Mouse (Mus musculus) splenic B cell, adult 2 months (primary cell): ENCODE data around the gene Rnf150.

ENCODE experiments used
- DNase-seq: peaks from one replicate; pipeline ENCODE4 v3.0.0-alpha.2; 2011; ENCODE audit warnings: low read depth, low spot score
- H3K27me3 ChIP-seq: 2 replicates; pipeline ENCODE4 v1.6.1; 2012; ENCODE audit warnings: mild to moderate bottlenecking, low read length, moderate library complexity, mixed read lengths; ENCODE audit not compliant: control insufficient read depth, poor library complexity, insufficient read depth, severe bottlenecking
- H3K36me3 ChIP-seq: 2 replicates; pipeline ENCODE4 v1.6.1; 2012; ENCODE audit warnings: mild to moderate bottlenecking, low read length, moderate library complexity, mixed read lengths; ENCODE audit not compliant: control insufficient read depth, poor library complexity, insufficient read depth, severe bottlenecking

Rnf150 gene

DNA sequence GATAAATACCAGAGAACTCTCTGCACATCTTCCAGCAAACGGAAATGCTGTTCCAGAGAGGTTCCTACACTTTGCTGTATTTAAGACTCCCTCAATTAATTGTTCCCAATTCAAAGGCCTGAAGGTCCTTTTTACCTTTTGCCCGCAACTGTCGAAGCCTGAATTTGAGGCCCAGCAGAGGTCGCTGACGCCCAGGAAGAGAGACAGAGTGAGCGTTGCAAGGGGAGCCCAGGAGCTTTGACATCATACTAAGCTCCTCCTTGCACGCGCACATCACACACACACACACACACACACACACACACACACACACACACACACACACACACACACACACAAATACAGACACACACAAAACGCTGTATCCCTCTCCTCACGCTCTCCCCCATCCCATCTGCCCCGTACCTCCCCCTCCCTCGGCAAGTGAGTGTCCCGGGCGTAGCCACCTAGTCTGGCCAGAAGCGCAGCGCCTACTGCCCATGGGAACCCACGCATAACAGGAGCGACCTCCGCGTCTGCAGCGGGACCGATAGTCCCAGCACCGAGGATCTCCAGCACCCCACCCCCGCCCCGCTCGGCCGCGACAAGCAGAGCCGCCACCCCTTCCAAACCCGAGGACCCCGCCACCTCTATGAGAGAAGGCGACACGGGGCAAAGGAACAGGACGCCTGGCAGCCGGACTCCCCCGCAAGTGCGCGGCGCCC lies at the start of gene Rnf150:
TSS of gene Rnf150 (plus strand) at position 316 of the 704 bp plus-strand sequence.
- peak; percentile 81 for DNase-seq
- no peaks in the 10 kb centered on the region for H3K36me3 ChIP-seq
- H3K27me3 ChIP-seq, result no peaks in the 10 kb centered on the region

DNA sequence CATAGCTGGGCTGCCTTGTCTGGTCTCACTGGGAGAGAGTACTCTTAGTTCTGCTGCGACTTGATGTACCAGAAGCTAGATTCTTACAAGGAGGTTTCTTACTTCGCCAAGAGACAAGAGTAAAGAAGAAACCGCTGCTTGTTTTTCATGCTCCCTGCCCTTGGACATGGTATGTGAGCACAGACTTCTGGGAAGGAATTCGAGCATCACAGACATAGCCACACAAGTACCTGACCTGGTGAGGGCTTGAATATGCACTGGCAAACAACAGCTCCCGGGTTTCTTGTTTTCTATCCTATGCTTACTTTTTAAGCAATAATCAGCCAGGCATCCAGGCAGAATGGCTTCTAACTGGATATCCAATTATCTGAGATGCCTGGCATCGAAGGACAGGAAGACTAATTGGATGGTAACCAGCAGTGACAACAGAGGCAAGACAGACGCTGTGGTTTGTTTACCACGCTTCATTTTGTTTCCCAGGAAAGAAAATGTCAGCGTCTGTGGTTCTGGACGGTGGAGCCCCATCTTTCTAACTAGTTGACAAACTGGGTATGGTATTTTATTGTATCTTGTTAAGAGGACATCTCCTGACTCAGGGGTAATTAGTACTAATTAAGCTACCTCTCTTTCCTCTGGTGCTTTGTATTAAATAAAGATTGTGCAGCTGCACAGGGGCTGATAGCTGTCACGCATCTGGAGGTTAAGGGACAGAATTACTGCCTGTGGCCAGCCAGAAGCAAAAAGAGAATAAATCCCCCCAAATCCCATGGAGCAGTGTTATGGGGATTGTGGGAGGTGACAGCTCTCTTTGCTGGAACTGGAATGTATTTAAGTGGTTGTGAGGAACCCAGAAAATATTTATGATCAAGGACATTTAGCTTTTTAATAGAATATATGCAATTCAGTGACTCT lies 36.8 kb upstream of the Rnf150 start:
- no peak for DNase-seq
- H3K27me3 ChIP-seq, result no peaks in the 10 kb centered on the region

DNA sequence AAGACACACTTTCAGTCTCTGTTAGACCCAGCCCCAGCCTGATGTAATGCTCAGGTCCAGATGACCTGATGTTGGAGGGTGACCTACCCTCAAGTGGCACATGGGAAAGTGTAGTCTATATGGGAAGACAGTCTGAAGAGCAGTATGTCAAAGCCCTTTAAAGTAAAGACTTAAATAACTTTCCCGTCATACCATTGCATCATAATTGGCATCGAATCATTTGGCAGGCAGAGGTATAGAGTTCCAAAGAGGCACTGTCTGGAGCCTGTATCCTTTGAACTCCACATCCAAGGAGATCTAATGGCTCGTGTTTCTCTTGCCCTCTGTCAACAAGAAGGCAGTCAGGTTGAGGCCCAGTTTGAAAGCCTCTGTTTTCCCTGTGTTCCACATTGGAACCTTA lies 22.7 kb upstream of the Rnf150 start:
- Histone ChIP-seq H3K36me3 (no peaks in the 10 kb centered on the region), H3K27me3 (no peaks in the 10 kb centered on the region)
- no peak for DNase-seq

More for the DNA sequence above, 36.8 kb upstream of the Rnf150 start:
- H3K36me3 ChIP-seq, result no peaks in the 10 kb centered on the region

DNA sequence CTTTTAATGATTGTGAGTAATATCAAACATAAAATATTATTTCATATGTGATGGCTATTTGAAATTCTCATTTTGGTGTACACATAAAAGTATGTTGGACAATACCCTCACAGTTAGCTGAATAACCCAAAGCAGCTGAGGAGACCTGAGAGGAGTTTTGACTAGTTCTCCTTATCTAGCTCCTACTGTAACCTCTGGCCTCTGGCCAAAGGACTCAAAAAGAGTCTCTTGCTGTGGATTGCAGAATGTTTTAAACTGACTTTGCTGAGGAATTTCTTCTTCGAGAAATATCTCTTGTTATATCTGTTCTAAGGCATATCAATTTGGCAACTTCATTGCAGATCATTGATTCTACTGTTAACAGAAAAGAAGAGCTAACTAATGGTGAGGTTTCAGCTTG lies 22.2 kb upstream of the Rnf150 start:
- no peaks in the 10 kb centered on the region for H3K27me3 ChIP-seq
- H3K36me3 ChIP-seq, result no peaks in the 10 kb centered on the region

DNA sequence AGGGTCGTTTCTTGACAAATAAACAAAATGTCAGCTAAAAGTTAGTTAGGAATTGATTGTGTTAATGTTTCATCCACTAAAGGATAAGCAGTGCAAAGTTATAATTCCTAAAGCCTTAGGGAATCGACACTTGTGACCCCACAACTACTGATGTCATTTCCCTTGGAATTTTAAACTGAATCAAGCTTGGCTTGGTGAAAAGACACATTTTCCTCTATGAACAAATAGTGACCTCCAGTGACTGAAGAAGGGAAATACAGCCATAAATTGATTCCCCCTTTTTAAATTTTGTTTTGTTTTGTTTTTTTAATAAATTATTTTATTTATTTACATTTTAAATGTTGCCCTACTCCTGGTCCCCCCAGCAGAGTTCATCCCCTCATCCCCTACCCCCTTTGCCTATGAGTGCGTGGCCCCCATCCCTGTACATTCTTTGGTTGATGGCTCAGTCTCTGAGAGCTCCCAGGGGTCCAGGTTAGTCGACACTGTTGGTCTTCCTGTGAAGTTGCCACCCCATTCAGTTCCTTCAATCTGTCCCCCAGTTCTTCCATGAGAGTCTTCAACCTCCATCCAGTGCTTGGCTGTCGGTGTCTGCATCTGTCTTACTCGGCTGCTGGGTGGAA lies 21.5 kb upstream of the Rnf150 start:
- no peaks in the 10 kb centered on the region for H3K36me3 ChIP-seq
- DNase-seq, result peak; percentile 4
- no peaks in the 10 kb centered on the region for H3K27me3 ChIP-seq

More for the DNA sequence above, 22.2 kb upstream of the Rnf150 start:
- DNase-seq, result no peak

DNA sequence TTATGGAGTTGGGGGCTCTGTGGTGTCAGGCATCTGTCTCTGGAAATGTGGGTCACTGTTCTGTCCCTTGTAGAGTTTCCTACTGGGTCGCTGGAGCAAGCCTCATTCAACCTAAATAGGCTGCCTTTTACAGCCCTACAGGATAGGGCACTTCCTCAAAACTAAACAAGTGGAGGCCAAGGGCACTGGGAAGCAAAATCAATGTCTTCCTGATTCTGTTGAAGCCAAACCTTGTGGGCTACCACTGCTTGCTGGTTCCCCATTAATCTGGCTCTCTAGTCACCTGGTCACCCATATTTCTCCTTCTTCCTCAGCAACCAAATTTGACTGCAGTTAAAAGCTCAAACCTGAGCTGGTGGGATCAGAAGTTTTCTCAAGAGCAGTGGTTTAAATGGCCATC lies 19.5 kb upstream of the Rnf150 start:
- no peaks in the 10 kb centered on the region for H3K36me3 ChIP-seq
- no peaks in the 10 kb centered on the region for H3K27me3 ChIP-seq
- DNase-seq, result peak; percentile 1

DNA sequence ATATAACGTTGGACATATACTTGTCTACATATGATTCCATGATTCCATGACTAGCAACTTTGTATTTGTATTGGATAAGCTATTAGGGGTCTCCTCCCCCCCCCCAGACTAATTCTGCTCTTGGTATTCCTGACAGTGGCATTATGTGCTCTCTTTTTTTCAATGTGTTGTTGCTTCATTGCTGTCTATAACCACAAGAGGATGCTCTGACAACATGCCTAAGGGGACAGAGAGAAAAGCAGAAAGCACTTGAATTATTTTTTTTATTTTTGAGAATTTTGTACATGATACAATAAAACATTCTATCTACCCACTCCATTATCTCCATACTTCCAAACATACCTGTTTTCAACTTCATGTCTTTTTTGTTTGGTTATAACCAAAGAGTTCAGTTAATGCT lies 18.7 kb upstream of the Rnf150 start:
- Histone ChIP-seq H3K36me3 (no peaks in the 10 kb centered on the region), H3K27me3 (no peaks in the 10 kb centered on the region)
- no peak for DNase-seq

DNA sequence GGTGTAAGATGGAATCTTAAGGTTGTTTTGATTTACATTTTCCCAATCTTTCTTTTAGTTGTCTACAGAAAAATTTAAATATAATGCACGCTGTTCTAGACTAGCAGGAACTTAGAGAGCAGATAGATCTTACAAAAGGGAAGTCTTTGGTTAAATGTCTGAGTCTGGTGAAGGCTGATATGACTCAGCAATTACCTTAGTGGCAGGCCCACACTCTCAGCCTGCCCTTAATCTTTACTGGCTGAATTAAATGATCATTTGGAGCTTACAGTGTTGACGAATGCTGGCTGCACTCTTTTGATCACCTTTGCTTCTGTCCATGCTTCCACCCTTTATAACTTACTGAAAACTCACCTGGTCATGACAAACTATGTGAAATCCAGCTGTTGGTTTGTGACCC lies 17.1 kb upstream of the Rnf150 start:
- Histone ChIP-seq H3K36me3 (no peaks in the 10 kb centered on the region), H3K27me3 (no peaks in the 10 kb centered on the region)
- no peak for DNase-seq

DNA sequence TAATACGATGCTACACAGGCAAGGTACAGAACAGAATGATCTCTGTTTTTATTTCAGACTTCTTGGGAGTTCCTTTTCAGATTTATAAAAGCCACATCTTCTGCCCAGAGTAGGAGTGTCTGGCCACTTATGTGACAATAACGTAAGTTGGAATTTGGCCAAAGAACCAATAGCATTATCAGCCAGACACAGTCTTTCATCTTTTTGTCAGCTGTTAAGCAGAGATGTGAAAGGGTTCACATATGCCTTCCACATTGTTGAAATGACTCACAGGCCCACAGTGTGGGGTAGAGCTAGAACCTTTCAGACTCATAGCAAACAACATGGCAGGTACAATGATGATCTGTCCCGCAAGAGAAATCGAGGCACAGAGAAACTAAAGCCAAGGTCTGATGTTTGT lies 16.4 kb upstream of the Rnf150 start:
- Histone ChIP-seq H3K27me3 (no peaks in the 10 kb centered on the region), H3K36me3 (no peaks in the 10 kb centered on the region)
- no peak for DNase-seq

DNA sequence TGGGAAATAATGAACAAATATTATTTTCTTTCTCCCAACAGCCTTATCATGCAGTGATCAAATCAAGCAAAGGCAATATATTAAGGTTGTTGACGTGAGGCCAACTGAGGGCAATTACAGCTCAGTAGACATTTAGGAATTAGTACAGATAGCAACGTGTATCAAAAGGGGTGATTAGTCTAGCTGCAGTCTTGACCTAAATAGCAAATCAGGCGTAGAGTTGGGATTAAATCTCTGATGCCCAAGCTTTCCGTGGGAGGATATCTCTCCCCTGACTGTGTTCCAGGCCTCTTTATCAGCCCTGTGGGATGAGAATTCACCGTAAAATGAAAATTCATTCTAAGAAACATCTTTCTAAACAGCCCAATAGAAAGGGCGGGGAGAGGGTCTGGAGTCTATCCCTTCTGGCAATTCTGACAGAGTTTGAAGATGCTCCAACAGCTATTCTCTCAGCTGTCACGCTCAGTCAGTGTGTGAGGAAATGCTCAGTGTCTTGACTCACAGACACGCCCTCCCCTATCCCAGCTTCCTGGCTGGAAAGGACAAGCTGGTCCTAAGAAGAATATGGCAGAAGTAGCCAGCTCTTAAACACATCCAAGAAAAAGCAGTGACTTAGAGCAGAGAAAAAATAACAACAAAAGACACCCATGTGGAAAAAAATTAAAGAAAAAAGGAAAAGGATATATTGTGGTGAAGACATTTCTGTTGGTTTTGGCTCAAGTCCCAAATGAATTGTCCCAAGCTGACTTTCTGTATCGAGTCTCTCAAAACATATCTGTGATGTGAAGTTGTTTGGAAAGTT lies 4.4 kb upstream of the Rnf150 start:
- no peaks in the 10 kb centered on the region for H3K36me3 ChIP-seq
- DNase-seq, result no peak
- no peaks in the 10 kb centered on the region for H3K27me3 ChIP-seq

DNA sequence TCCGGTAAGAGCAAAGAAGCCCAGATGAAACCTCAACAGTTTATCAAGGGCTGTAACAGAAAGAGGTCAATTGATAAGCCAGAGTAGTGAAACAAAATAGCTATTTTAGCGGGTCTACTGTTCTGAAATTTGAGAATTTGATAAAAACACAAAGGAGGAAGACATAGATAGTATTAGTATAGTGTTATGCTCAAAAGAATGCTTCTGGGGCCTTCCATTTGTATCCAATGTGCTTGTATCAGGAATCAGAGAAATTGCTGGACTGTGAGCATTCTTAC lies 3.9 kb upstream of the Rnf150 start:
- no peaks in the 10 kb centered on the region for H3K27me3 ChIP-seq
- no peaks in the 10 kb centered on the region for H3K36me3 ChIP-seq
- DNase-seq, result no peak

DNA sequence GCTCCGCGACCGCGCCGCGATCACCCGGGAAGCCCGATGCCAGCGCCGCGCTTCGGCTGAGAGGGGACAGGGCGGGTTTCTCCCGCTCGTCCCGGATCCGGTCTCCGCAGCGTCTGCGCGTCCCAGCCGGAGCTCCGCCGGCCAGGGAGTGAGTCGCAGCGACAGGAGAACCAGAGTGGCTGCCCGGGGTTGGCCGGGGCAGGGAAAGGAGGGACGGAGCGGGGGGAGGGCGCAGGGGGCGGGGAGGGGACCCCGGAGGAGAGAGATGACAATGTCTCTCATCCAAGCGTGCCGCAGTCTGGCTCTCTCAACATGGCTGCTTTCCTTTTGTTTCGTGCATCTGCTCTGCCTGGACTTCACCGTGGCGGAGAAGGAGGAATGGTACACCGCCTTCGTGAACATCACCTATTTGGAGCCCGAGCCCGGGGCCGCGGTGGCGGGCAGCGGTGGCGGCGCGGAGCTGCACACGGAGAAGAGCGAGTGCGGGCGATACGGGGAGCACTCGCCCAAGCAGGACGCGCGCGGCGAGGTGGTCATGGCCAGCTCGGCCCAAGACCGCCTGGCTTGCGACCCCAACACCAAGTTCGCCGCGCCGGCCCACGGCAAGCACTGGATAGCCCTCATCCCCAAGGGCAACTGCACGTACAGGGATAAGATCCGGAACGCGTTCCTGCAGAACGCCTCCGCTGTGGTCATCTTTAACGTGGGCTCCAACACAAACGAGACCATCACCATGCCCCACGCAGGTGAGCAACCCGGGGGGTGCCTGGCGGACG lies 777 bp downstream of the Rnf150 start:
- peak; percentile 24 for DNase-seq
- H3K27me3 ChIP-seq, result no peaks in the 10 kb centered on the region
- no peaks in the 10 kb centered on the region for H3K36me3 ChIP-seq

DNA sequence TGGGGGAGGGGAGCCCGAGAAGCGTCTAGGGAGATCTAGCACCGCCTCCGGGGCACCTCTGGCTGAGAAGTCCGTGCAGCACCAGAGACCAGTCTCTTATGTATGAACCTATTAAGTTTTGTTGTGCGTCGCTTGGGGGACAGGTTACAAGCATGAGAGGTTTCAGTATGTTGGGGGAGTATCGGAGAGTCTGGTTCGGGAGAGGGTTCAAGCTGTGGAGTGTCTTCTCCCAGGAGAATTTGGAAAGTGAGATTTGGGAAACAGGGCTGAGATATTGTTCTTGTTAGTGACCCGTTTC lies 1.3 kb downstream of the Rnf150 start:
- H3K27me3 ChIP-seq, result no peaks in the 10 kb centered on the region
- DNase-seq, result peak; percentile 27
- no peaks in the 10 kb centered on the region for H3K36me3 ChIP-seq

DNA sequence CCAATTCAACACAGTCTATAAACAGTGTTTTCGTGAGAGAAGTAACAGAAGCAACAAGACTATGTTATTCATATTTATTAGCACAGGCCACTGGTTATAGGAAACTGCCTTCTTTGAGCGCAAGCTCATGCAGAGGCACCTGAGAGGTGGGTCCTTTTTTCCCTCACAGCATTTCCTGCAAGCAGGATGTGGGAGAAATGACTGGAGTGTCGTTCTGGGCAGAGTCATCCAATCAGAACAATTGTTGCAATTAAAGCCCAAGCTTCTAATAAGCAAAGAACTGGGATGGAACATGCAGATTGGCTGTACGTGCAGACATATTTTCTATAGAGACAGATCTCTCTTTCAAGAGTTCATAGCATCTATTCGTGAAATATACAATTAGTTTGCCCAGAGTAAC lies 2.1 kb downstream of the Rnf150 start:
- Histone ChIP-seq H3K36me3 (no peaks in the 10 kb centered on the region), H3K27me3 (no peaks in the 10 kb centered on the region)
- DNase-seq, result no peak
